Mouse (Mus musculus) embryonic fibroblast, embryonic 13.5 days (primary cell): ENCODE data around the gene Bsg.

Experiments used
- CTCF ChIP-seq: IDR thresholded peaks from 2 replicates; pipeline ENCODE4 v1.5.1; 2011; ENCODE audit warnings: mild to moderate bottlenecking, control low read depth, low read length, moderate library complexity, borderline replicate concordance; ENCODE audit not compliant: insufficient read depth
- POLR2A ChIP-seq: IDR thresholded peaks from 2 replicates; pipeline ENCODE4 v1.6.1; 2011; ENCODE audit warnings: low read depth, mild to moderate bottlenecking, control low read depth, low read length, moderate library complexity

- no peak for TF ChIP-seq POLR2A
- no peak for TF ChIP-seq CTCF
Observed at GRCm38 (mm10) chr10:79661861-79662260, 42.4 kb upstream of the Bsg start.
